Mouse (Mus musculus) cortical plate, adult 2 months (tissue): ENCODE data around the gene Atat1.

Experiments
- CTCF ChIP-seq: fragments of 200-500 bp; IDR thresholded peaks from 2 replicates; pipeline ENCODE4 v1.5.1; 2011; ENCODE audit warnings: mild to moderate bottlenecking, control low read depth, low read length; ENCODE audit not compliant: insufficient read depth; ENCODE audit errors: extremely low read depth
- POLR2A ChIP-seq: fragments of 200-500 bp; IDR thresholded peaks from 2 replicates; pipeline ENCODE4 v1.6.1; 2011; ENCODE audit warnings: mild to moderate bottlenecking, low read length, control low read depth; ENCODE audit not compliant: insufficient read depth; ENCODE audit errors: extremely low read depth

DNA sequence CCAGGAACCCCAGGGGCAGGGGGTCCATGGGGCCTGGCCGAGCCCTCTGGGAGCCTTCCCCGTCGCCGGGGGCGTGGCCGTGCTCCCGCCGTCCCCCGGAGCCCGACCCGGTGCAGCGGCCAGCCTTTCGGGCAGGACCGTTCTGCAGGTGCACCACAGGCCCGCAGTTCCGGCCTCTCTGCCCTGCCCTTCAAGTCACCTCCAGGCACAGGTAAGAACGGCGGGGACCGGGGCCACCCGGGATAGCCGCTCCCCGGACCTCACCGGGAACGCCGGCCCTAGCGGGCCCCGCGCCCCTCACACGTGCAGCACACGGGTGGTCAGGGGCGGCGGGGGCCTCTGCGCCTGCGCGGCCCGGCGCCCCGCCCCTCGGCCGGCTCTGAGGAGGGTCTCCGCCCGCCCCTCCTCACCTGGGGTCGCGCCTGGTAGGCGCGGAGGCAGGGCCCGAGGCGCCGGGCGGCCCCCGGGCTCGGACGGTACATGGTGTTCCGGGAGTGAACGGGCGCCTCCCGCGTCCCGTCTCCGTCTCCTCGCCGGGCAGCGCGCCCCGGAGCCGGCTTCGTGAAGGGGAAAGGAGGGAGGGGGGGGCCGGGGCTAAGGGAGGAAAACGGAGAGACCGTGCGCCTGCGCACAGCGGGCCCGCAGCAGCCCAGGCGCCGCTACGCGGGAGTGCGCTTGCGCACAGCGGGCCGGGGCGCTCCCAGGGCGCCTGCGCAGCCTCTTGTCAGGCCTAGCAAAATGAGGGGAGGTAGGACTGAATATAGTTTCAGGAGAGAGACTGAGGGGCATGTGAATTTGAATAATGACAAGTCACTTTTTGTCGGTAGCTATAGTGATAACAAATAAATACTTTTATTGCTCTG is 12.9 kb downstream of the Atat1 start, which contains the start of gene 2310061I04Rik:
- TF ChIP-seq POLR2A (peak; percentile 68), CTCF (no peak)
